Mouse (Mus musculus) layer of hippocampus, postnatal 10 days (tissue): ENCODE data around the gene Yipf3. TPM values are rescaled to one million over a fixed set of nuclear protein-coding genes. Genes with fewer than 3 reads are reported as not detected.

Source experiments
- DNase-seq, 2 experiments: peaks; one replicate each; pipeline ENCODE4 v3.0.0; 2021; ENCODE audit warnings: low spot score in 2 of 2
- total RNA-seq, 2 experiments: library from RNA; stranded (reverse); gene quantifications; 2 replicates each; pipeline ENCODE4 v1.2.3; 2021

The Yipf3 gene
- total RNA-seq, 2 experiments from 2014 or later, result 68.7 to 70.3 TPM

GRCm38 (mm10) chr17:46254106-46254505 is 6.2 kb downstream of the Yipf3 start:
- peak; percentile 56 to 66 for DNase-seq

- DNase-seq, result no peak
Measured at GRCm38 (mm10) chr17:46255147-46255546, 7.3 kb downstream of the Yipf3 start.

GRCm38 (mm10) chr17:46258279-46259053 is 10.6 kb downstream of the Yipf3 start:
- no peak for DNase-seq

- no peak for DNase-seq
Measured at GRCm38 (mm10) chr17:46259675-46260074, 11.8 kb downstream of the Yipf3 start.

GRCm38 (mm10) chr17:46262201-46262694 is 14.4 kb downstream of the Yipf3 start:
- no peak for DNase-seq

GRCm38 (mm10) chr17:46265502-46265901 is 17.6 kb downstream of the Yipf3 start:
- no peak for DNase-seq

- peak; percentile 92 to 95 for DNase-seq
Measured at GRCm38 (mm10) chr17:46265918-46266618, 18.2 kb downstream of the Yipf3 start.

GRCm38 (mm10) chr17:46266986-46267385 is 19.1 kb downstream of the Yipf3 start:
- DNase-seq, result no peak

- no peak for DNase-seq
Measured at GRCm38 (mm10) chr17:46267511-46267910, 19.6 kb downstream of the Yipf3 start.

GRCm38 (mm10) chr17:46268026-46268720 is 20.3 kb downstream of the Yipf3 start:
- no peak for DNase-seq

GRCm38 (mm10) chr17:46269771-46270534 is 22.1 kb downstream of the Yipf3 start:
- DNase-seq, result peak in 1 of 2 experiments; percentile 50

GRCm38 (mm10) chr17:46272058-46272457 is 24.2 kb downstream of the Yipf3 start:
- DNase-seq, result no peak

- DNase-seq, result no peak
Measured at GRCm38 (mm10) chr17:46272675-46273074, 24.8 kb downstream of the Yipf3 start.

GRCm38 (mm10) chr17:46273803-46274236 is 25.9 kb downstream of the Yipf3 start:
- DNase-seq, result no peak

- no peak for DNase-seq
Measured at GRCm38 (mm10) chr17:46274465-46274864, 26.6 kb downstream of the Yipf3 start.

- DNase-seq, result no peak
Measured at GRCm38 (mm10) chr17:46275034-46275433, 27.2 kb downstream of the Yipf3 start.

- DNase-seq, result no peak
Measured at GRCm38 (mm10) chr17:46275506-46275905, 27.6 kb downstream of the Yipf3 start.

- no peak for DNase-seq
Measured at GRCm38 (mm10) chr17:46277586-46277985, 29.7 kb downstream of the Yipf3 start.

- no peak for DNase-seq
Measured at GRCm38 (mm10) chr17:46278011-46278765, 30.3 kb downstream of the Yipf3 start.

- DNase-seq, result peak; percentile 78 to 82
Measured at GRCm38 (mm10) chr17:46282483-46283123, 34.7 kb downstream of the Yipf3 start, which contains the start of gene Tjap1. Gene Tjap1, minus strand, starts transcription at chr17:46283026.
